Mouse (Mus musculus) C2C12 (cell line): ENCODE data around the gene Gabrb2. TPM values are rescaled to one million over a fixed set of nuclear protein-coding genes. Genes with fewer than 3 reads are reported as not detected.

ENCODE experiments used
- H3K27me3 ChIP-seq: one replicate; pipeline ENCODE4 v1.6.1; 2011; ENCODE audit not compliant: control insufficient read depth, insufficient read depth, insufficient read length
- H3K36me3 ChIP-seq: one replicate; pipeline ENCODE4 v1.6.1; 2011; ENCODE audit not compliant: control insufficient read depth, insufficient read depth
- H3K4me3 ChIP-seq: one replicate; pipeline ENCODE4 v1.5.1; 2011; ENCODE audit warnings: mild to moderate bottlenecking, control low read depth; ENCODE audit not compliant: poor library complexity, insufficient read depth, severe bottlenecking
- H3K79me2 ChIP-seq: one replicate; pipeline ENCODE4 v1.6.1; 2011; ENCODE audit not compliant: control insufficient read depth, insufficient read depth
- H3K79me3 ChIP-seq: one replicate; pipeline ENCODE4 v1.6.1; 2011; ENCODE audit warnings: low read depth, control low read depth
- H3ac ChIP-seq: one replicate; pipeline ENCODE3; 2011; ENCODE audit warnings: low read depth; ENCODE audit not compliant: control insufficient read depth, insufficient read length
- CEBPB ChIP-seq: IDR thresholded peaks from one replicate; pipeline ENCODE4 v1.6.1; 2011; ENCODE audit warnings: low read depth, mild to moderate bottlenecking, control low read depth, moderate library complexity
- CTCF ChIP-seq: IDR thresholded peaks from one replicate; pipeline ENCODE4 v1.5.1; 2011; ENCODE audit not compliant: control insufficient read depth, insufficient read depth, insufficient read length
- FOSL1 ChIP-seq: IDR thresholded peaks from one replicate; pipeline ENCODE4 v1.8.0; 2011; ENCODE audit warnings: mild to moderate bottlenecking, low read length; ENCODE audit not compliant: poor library complexity, insufficient read depth, severe bottlenecking
- MAX ChIP-seq: IDR thresholded peaks from one replicate; pipeline ENCODE4 v1.6.1; 2011; ENCODE audit warnings: mild to moderate bottlenecking, control low read depth
- MYOD1 ChIP-seq: IDR thresholded peaks from one replicate; pipeline ENCODE4 v1.6.1; 2011; ENCODE audit warnings: low read depth; ENCODE audit not compliant: control insufficient read depth, insufficient read length
- MYOG ChIP-seq: IDR thresholded peaks from one replicate; pipeline ENCODE4 v1.6.1; 2011; ENCODE audit not compliant: control insufficient read depth, insufficient read length; ENCODE audit errors: extremely low read depth
- USF1 ChIP-seq: IDR thresholded peaks from one replicate; pipeline ENCODE4 v1.6.1; 2011; ENCODE audit warnings: low read depth, mild to moderate bottlenecking, control low read depth, moderate library complexity
- polyA plus RNA-seq: library from polyadenylated mRNA; unstranded; fragments of >200 nt; fragmentation: generic; extraction: Trizol; gene quantifications from one replicate; pipeline ENCODE4 v1.2.1, GENCODE M21; 2012; ENCODE audit warnings: missing spikeins

Gabrb2 gene
- polyA plus RNA-seq, 1 experiment: 0.27 TPM

- H3K36me3 ChIP-seq: no peaks in the 10 kb centered on the region
- H3K27me3 ChIP-seq: no peaks in the 10 kb centered on the region
- TF ChIP-seq MAX (no peak), MYOG (no peak), CTCF (no peak), CEBPB (no peak), FOSL1 (no peak), USF1 (no peak), MYOD1 (no peak)
- H3ac ChIP-seq: no peak overlapping the region
- H3K4me3 ChIP-seq: no peak overlapping the region
- no peaks in the 10 kb centered on the region for H3K79me2 ChIP-seq
- no peaks in the 10 kb centered on the region for H3K79me3 ChIP-seq
Measured at GRCm38 (mm10) chr11:42521960-42522359, 102.4 kb downstream of the Gabrb2 start.

- TF ChIP-seq MYOD1 (no peak), USF1 (no peak), CTCF (no peak), MAX (no peak), FOSL1 (no peak), MYOG (no peak), CEBPB (no peak)
- Histone ChIP-seq H3K79me2 (no peaks in the 10 kb centered on the region), H3ac (no peak overlapping the region), H3K79me3 (no peaks in the 10 kb centered on the region), H3K4me3 (no peak overlapping the region), H3K36me3 (no peaks in the 10 kb centered on the region), H3K27me3 (no peaks in the 10 kb centered on the region)
Measured at GRCm38 (mm10) chr11:42528226-42528881, 108.8 kb downstream of the Gabrb2 start.

GRCm38 (mm10) chr11:42532577-42532976 is 113.0 kb downstream of the Gabrb2 start:
- Histone ChIP-seq H3K36me3 (no peaks in the 10 kb centered on the region), H3K4me3 (no peak overlapping the region), H3ac (no peak overlapping the region), H3K79me2 (no peaks in the 10 kb centered on the region), H3K27me3 (no peaks in the 10 kb centered on the region), H3K79me3 (no peaks in the 10 kb centered on the region)
- no peak for TF ChIP-seq FOSL1
- no peak for TF ChIP-seq CTCF
- TF ChIP-seq MAX: no peak
- TF ChIP-seq MYOD1: no peak
- TF ChIP-seq MYOG: no peak
- no peak for TF ChIP-seq USF1

- no peak overlapping the region for H3K4me3 ChIP-seq
- H3K79me2 ChIP-seq: no peaks in the 10 kb centered on the region
- TF ChIP-seq CEBPB (no peak), MAX (no peak), MYOG (no peak), USF1 (no peak), FOSL1 (no peak), CTCF (no peak), MYOD1 (no peak)
Measured at GRCm38 (mm10) chr11:42535286-42535685, 115.7 kb downstream of the Gabrb2 start.

GRCm38 (mm10) chr11:42535861-42536260 is 116.3 kb downstream of the Gabrb2 start:
- TF ChIP-seq CEBPB (no peak), CTCF (no peak), MYOG (no peak), MYOD1 (no peak), MAX (no peak), FOSL1 (no peak), USF1 (no peak)
- H3K27me3 ChIP-seq: no peaks in the 10 kb centered on the region

More at GRCm38 (mm10) chr11:42535286-42535685, 115.7 kb downstream of the Gabrb2 start:
- H3ac ChIP-seq: no peak overlapping the region
- H3K79me3 ChIP-seq: no peaks in the 10 kb centered on the region
- H3K27me3 ChIP-seq: no peaks in the 10 kb centered on the region
- H3K36me3 ChIP-seq: no peaks in the 10 kb centered on the region

GRCm38 (mm10) chr11:42542861-42543260 is 123.3 kb downstream of the Gabrb2 start:
- Histone ChIP-seq H3K36me3 (no peaks in the 10 kb centered on the region), H3K79me3 (no peaks in the 10 kb centered on the region)

More at GRCm38 (mm10) chr11:42535861-42536260, 116.3 kb downstream of the Gabrb2 start:
- H3K79me2 ChIP-seq: no peaks in the 10 kb centered on the region
- no peaks in the 10 kb centered on the region for H3K79me3 ChIP-seq
- no peaks in the 10 kb centered on the region for H3K36me3 ChIP-seq
- no peak overlapping the region for H3K4me3 ChIP-seq
- no peak overlapping the region for H3ac ChIP-seq

More at GRCm38 (mm10) chr11:42542861-42543260, 123.3 kb downstream of the Gabrb2 start:
- no peak for TF ChIP-seq CTCF
- TF ChIP-seq USF1: no peak
- no peak for TF ChIP-seq MAX
- no peak for TF ChIP-seq FOSL1
- no peak for TF ChIP-seq MYOD1
- TF ChIP-seq CEBPB: no peak
- no peak for TF ChIP-seq MYOG
- H3K79me2 ChIP-seq: no peaks in the 10 kb centered on the region
- H3ac ChIP-seq: no peak overlapping the region
- no peak overlapping the region for H3K4me3 ChIP-seq
- no peaks in the 10 kb centered on the region for H3K27me3 ChIP-seq
